Mouse (Mus musculus) intestine, embryonic 16.5 days (tissue): ENCODE measurements around the gene Arhgap15. TPM values are rescaled to one million over a fixed set of nuclear protein-coding genes. Genes with fewer than 3 reads are reported as not detected.
A peak's percentile ranks its signal among the peaks of the same experiment; 100 is the strongest.

ENCODE experiments used
- ATAC-seq: fragments of 200-750 bp; cut with Nextera tagmentation; 2 replicates; pipeline ENCODE4 v1.8.0; 2017; ENCODE audit warnings: moderate TSS enrichment, moderate library complexity
- H3K27ac ChIP-seq: fragments of 300-500 bp; sonication (generic); 2 replicates; pipeline ENCODE4 v1.5.1; 2014; ENCODE audit warnings: mild to moderate bottlenecking, low read length
- H3K27me3 ChIP-seq: fragments of 300-500 bp; sonication (generic); replicated peaks from 2 replicates; pipeline ENCODE4 v1.6.1; 2014; ENCODE audit warnings: low read length, control low read depth, mixed read lengths; ENCODE audit not compliant: control insufficient read depth, insufficient read depth
- H3K36me3 ChIP-seq: fragments of 300-500 bp; sonication (generic); 2 replicates; pipeline ENCODE4 v1.6.1; 2014; ENCODE audit warnings: low read length, control low read depth; ENCODE audit not compliant: control insufficient read depth, insufficient read depth
- H3K4me1 ChIP-seq: fragments of 300-500 bp; sonication (generic); 2 replicates; pipeline ENCODE4 v1.6.1; 2014; ENCODE audit warnings: low read length, control low read depth, mixed read lengths; ENCODE audit not compliant: control insufficient read depth, insufficient read depth
- H3K4me2 ChIP-seq: fragments of 300-500 bp; sonication (generic); 2 replicates; pipeline ENCODE4 v1.6.1; 2014; ENCODE audit warnings: low read depth, low read length, control low read depth
- H3K4me3 ChIP-seq: fragments of 300-500 bp; sonication (generic); 2 replicates; pipeline ENCODE4 v1.5.1; 2014; ENCODE audit warnings: mild to moderate bottlenecking, low read length
- H3K9ac ChIP-seq: fragments of 300-500 bp; sonication (generic); 2 replicates; pipeline ENCODE4 v1.6.1; 2014; ENCODE audit warnings: low read depth, low read length
- H3K9me3 ChIP-seq: fragments of 300-500 bp; sonication (generic); 2 replicates; pipeline ENCODE4 v1.6.1; 2016; ENCODE audit warnings: low read length, control low read depth; ENCODE audit not compliant: control insufficient read depth
- WGBS: fragments of 180-500 bp; shearing (Covaris S2); extraction: QIAGEN DNeasy Blood & Tissue Kit; methylation state at CpG from one replicate; pipeline ENCODE4 v1.1.7; 2014; 5-methylcytosine and 5-hydroxymethylcytosine counted together
- polyA plus RNA-seq: library from polyadenylated mRNA; unstranded; fragments of >200 nt; fragmentation: Nextera tagmentation; extraction: Ambion mirVana; gene quantifications from 2 replicates; pipeline ENCODE4 v1.2.1, GENCODE M21; 2015

Gene Arhgap15
- polyA plus RNA-seq, 1 experiment from 2014 or later, result 1.2 TPM

- 0 out of 2 replicates have a peak, but pooled peaks cover 4% of the 10 kb centered on the region for H3K4me1 ChIP-seq
- no peak overlapping the region for H3K9ac ChIP-seq
- H3K4me2 ChIP-seq, result no peak overlapping the region
- no peaks in the 10 kb centered on the region for H3K9me3 ChIP-seq
- H3K4me3 ChIP-seq, result no peak overlapping the region
- WGBS, result 33% methylated on average over 8 of the region's 8 CpGs
- no peak overlapping the region for H3K27ac ChIP-seq
- no peak for ATAC-seq
- H3K27me3 ChIP-seq, result no peaks in the 10 kb centered on the region
- H3K36me3 ChIP-seq, result no peaks in the 10 kb centered on the region
Measured at GRCm38 (mm10) chr2:44218317-44218716, 469.7 kb downstream of the Arhgap15 start.

- no peak overlapping the region for H3K9ac ChIP-seq
- no peak overlapping the region for H3K4me2 ChIP-seq
- H3K4me3 ChIP-seq, result no peak overlapping the region
- no peak overlapping the region for H3K27ac ChIP-seq
- no peaks in the 10 kb centered on the region for H3K27me3 ChIP-seq
- H3K36me3 ChIP-seq, result no peaks in the 10 kb centered on the region
- 0 out of 2 replicates have a peak, but pooled peaks cover 4% of the 10 kb centered on the region for H3K4me1 ChIP-seq
- WGBS, result 65% methylated on average over 2 of the region's 2 CpGs
- ATAC-seq, result no peak
- no peaks in the 10 kb centered on the region for H3K9me3 ChIP-seq
Measured at GRCm38 (mm10) chr2:44221686-44222085, 473.1 kb downstream of the Arhgap15 start.

DNA sequence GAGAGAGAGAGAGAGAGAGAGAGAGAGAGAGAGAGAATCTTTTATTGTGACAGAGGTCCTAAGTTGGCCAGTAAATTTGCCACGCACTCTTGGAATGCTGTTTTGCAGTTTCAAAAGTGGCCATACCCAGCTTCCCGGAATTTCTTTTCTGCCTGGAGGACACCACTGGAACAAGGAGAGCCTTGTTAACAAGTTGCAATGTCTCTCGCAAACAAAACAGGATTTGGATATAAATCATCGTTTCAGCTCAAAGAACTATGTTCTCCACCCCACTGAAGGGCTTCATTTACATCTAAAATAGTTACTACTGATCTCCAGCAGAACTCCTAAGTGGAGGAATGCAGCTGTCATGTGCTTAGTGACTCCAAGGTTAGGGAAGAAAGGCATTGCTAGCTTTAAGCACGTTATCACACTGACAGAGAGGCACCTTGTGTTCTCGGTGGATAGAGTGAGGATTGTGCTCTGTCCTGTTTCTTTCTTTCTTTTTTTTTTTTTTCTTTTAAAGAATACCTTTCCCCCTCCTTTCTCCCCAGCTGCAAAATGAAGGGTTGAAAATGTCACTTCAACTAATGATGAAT, 473.6 kb downstream of the Arhgap15 start:
- H3K27me3 ChIP-seq, result no peaks in the 10 kb centered on the region
- H3K9ac ChIP-seq, result no peak overlapping the region
- no peak for ATAC-seq
- H3K27ac ChIP-seq, result no peak overlapping the region
- no peak overlapping the region for H3K4me2 ChIP-seq
- H3K36me3 ChIP-seq, result no peaks in the 10 kb centered on the region
- no peaks in the 10 kb centered on the region for H3K9me3 ChIP-seq
- 22% methylated on average over 6 of the region's 6 CpGs for whole genome bisulfite sequencing
- H3K4me1 ChIP-seq, result 0 out of 2 replicates have a peak, but pooled peaks cover 4% of the 10 kb centered on the region
- no peak overlapping the region for H3K4me3 ChIP-seq

- no peak overlapping the region for H3K4me3 ChIP-seq
- H3K9ac ChIP-seq, result no peak overlapping the region
- H3K36me3 ChIP-seq, result no peaks in the 10 kb centered on the region
- H3K9me3 ChIP-seq, result no peaks in the 10 kb centered on the region
- no peaks in the 10 kb centered on the region for H3K27me3 ChIP-seq
- 76% methylated on average over 1 of the region's 1 CpGs for WGBS
- no peak overlapping the region for H3K27ac ChIP-seq
- no peak for ATAC-seq
- H3K4me1 ChIP-seq, result no peaks in the 10 kb centered on the region
- no peak overlapping the region for H3K4me2 ChIP-seq
Measured at GRCm38 (mm10) chr2:44234856-44235255, 486.2 kb downstream of the Arhgap15 start.

- WGBS, result 74% methylated on average over 7 of the region's 7 CpGs
- no peak overlapping the region for H3K9ac ChIP-seq
- no peaks in the 10 kb centered on the region for H3K36me3 ChIP-seq
- no peaks in the 10 kb centered on the region for H3K27me3 ChIP-seq
- no peaks in the 10 kb centered on the region for H3K9me3 ChIP-seq
- H3K4me2 ChIP-seq, result no peak overlapping the region
- no peaks in the 10 kb centered on the region for H3K4me1 ChIP-seq
- ATAC-seq, result no peak
- no peak overlapping the region for H3K27ac ChIP-seq
- no peak overlapping the region for H3K4me3 ChIP-seq
Measured at GRCm38 (mm10) chr2:44241657-44242454, 493.2 kb downstream of the Arhgap15 start.

GRCm38 (mm10) chr2:44242628-44243255, 494.1 kb downstream of the Arhgap15 start:
- 69% methylated on average over 15 of the region's 15 CpGs for WGBS
- no peak overlapping the region for H3K4me3 ChIP-seq
- no peaks in the 10 kb centered on the region for H3K9me3 ChIP-seq
- H3K27me3 ChIP-seq, result no peaks in the 10 kb centered on the region
- no peak overlapping the region for H3K27ac ChIP-seq
- no peaks in the 10 kb centered on the region for H3K36me3 ChIP-seq
- H3K4me2 ChIP-seq, result no peak overlapping the region
- no peaks in the 10 kb centered on the region for H3K4me1 ChIP-seq
- no peak overlapping the region for H3K9ac ChIP-seq
- ATAC-seq, result no peak

DNA sequence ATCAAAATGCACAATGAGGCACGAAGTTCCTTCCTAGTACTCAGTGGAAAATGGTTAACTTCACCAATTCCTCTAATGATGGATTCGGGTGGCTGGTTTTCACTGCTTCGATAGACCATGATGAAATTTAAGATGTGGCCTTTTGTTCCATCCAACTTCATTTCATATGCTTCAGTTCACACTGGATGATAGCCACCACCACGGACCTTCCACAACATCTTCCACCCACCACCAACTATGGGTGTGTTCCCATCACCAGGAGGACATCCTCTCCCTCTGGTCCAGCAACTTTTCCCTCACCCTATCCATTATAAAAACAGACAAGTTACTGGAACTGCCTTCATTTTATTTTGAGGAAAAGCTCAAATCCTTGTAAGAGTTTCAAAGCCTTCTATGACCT, 506.7 kb downstream of the Arhgap15 start:
- WGBS, result 89% methylated on average over 4 of the region's 4 CpGs
- no peak for ATAC-seq

GRCm38 (mm10) chr2:44257946-44258345, 509.3 kb downstream of the Arhgap15 start:
- Histone ChIP-seq H3K9ac (no peak overlapping the region), H3K4me2 (no peak overlapping the region), H3K36me3 (no peaks in the 10 kb centered on the region), H3K27me3 (no peaks in the 10 kb centered on the region), H3K9me3 (no peaks in the 10 kb centered on the region), H3K4me1 (no peaks in the 10 kb centered on the region), H3K4me3 (no peak overlapping the region), H3K27ac (no peak overlapping the region)
- no peak for ATAC-seq
- 79% methylated on average over 2 of the region's 2 CpGs for WGBS

More for the DNA sequence above, 506.7 kb downstream of the Arhgap15 start:
- Histone ChIP-seq H3K4me1 (no peaks in the 10 kb centered on the region), H3K36me3 (no peaks in the 10 kb centered on the region), H3K4me2 (no peak overlapping the region), H3K27ac (no peak overlapping the region), H3K9ac (no peak overlapping the region), H3K9me3 (no peaks in the 10 kb centered on the region), H3K27me3 (no peaks in the 10 kb centered on the region), H3K4me3 (no peak overlapping the region)

- H3K27me3 ChIP-seq, result no peaks in the 10 kb centered on the region
- H3K9ac ChIP-seq, result no peak overlapping the region
- ATAC-seq, result peak; percentile 74
- peak overlapping the region; percentile 62 for H3K27ac ChIP-seq
- H3K4me3 ChIP-seq, result no peak overlapping the region
- no peaks in the 10 kb centered on the region for H3K9me3 ChIP-seq
- H3K4me2 ChIP-seq, result no peak overlapping the region
- no peaks in the 10 kb centered on the region for H3K36me3 ChIP-seq
- 35% methylated on average over 17 of the region's 17 CpGs for WGBS
- H3K4me1 ChIP-seq, result no peaks in the 10 kb centered on the region
Measured at GRCm38 (mm10) chr2:44271455-44272346, 523.1 kb downstream of the Arhgap15 start.
